Mouse (Mus musculus) gastrocnemius, postnatal 14 days (tissue): ENCODE measurements at regions not wholly inside any gene's neighbourhood (a gene's known extent, or its start where the extent isn't known, plus 50 kb on each side); places are given as distances from the start of the nearest gene placed in this dataset.

ENCODE experiments used
- DNase-seq: peaks from one replicate; pipeline ENCODE4 v3.0.0; 2021; ENCODE audit warnings: mixed read lengths
- intact Hi-C: fragments of 180-260 bp; cut with DNase I; formaldehyde crosslinking; loops from one replicate; pipeline ENCODE4 v1.15.1; 2025; ENCODE audit warnings: low total_unique reads

DNA sequence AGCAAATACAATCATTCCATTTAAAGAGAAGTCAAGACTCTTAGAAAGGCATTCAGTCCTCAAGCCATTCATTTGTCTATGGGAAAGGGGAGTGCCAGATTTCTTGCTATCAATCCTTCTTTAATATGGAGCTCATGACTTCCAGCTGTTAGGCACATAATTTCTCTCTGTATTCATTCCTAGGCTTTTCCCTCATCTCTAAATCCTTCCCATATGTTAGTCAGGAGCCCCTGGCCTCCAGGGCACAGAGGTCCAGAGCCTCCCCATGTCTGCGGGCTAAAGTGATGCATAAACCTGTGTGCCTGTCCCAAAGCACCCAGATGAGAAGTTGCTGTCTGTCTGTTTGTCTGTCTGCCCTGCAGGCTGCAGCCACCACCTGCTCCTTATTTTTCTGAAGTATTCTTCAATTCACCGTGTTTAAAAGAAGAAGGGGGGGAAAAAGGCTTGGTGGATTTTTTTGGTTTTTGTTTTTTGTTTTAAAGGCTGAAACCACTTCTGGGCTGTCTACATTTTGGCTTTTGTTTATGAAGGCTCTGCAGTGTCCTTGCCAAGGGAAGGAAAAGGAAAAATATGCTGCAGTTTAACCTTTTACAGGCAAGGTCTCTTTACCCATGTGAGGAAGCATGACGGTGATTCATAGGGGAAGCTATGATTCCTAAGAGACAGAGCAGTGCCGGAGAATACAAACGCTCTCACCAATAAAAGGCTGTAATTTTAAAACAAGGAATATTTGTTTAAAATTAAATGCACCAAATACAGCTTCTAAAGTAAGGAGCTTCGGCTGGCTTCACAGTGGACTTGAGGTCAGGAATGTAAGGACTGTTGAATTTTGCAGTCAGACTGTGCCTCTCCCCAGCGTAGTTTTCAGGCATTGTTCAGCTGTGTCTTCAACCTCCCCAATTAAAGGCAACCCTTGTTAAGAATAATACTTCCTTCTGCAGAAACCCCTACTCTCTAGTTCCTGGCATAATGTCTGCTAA, 379.0 kb downstream of the Atp23 start:
- no peak for DNase-seq
- intact Hi-C loops, result no loop called here

GRCm38 (mm10) chr10:126520973-126521372, 380.2 kb downstream of the Atp23 start:
- DNase-seq, result no peak
- intact Hi-C loops, result no loop called here

- intact Hi-C loops, result no loop called here
These were observed 388.0 kb downstream of the Atp23 start for GRCm38 (mm10) chr10:126513185-126513584.

DNA sequence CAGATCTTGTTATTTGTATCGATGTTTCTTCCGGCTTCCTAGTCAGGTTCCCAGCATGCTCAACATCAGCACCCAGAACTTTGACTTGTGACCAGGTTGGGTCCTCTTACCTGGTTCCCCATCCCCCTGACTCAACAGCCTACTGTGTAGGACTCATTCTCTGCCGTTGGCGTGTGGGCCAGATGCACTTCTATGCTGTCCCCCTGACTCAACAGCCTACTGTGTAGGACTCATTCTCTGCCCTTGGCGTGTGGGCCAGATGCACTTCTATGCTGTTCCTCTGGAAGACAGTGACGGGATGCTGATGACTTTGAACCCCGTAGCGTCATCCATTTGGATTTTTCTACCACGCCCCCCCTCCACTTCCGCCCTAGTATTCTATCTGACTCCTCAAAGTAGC, 389.6 kb downstream of the Atp23 start:
- intact Hi-C loops, result no loop called here
- peak; percentile 98 for DNase-seq

More at GRCm38 (mm10) chr10:126513185-126513584, 388.0 kb downstream of the Atp23 start:
- DNase-seq, result no peak

GRCm38 (mm10) chr10:126505988-126506387, 395.2 kb downstream of the Atp23 start:
- no peak for DNase-seq
- intact Hi-C loops, result no loop called here

DNA sequence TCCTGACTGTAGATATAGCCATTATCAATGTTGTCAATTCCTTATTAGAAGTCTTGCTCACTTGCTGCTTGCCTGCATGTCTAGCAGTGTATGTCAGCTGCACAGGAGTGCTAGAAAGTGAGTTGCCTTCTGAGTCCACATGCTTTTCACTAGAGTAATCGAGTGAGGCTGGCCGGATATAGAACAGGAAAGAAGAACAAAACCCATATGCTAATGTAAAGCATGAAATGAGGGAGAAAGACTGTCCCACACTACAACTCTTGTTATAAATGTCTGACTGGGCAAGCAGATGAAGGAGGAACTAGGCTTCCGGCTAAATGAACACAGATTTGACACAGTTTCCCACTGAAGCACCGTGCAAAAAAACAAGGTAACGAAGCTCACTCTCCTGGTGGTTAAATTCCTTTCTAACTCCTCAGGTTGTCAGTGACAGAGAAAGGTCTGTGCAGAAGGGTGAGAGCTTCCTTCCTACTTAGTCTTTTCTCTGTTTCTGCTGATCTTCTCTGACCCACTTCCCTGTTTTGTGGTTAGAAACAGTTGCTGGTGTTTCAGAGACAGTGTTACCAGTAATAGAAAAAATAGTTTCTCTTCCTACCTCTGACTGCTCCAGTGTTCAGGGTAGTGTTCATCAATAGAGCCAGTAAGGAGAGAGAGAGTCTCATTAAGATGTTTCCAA, 399.0 kb downstream of the Atp23 start:
- no peak for DNase-seq
- intact Hi-C loops, result no loop called here

DNA sequence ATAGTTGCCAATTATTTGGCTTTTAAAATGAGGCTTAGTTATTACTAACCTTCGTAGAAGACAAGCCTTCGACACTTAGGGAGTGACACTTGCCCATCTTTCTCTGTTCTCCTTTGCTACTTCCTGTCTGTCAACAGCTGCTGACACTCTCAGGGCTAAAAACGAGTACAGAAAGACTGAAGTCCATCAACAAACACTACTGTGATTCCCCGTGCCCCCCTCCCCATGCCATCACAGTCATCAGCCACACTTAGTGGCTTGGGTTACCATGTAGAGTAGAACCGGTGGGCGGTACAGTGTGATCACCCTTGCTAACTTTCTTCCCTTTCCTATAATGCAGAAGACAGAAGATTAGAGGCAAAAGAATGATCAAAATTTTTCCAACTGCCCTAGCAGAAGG, 402.4 kb downstream of the Atp23 start:
- intact Hi-C loops, result no loop called here
- DNase-seq, result no peak

- intact Hi-C loops, result no loop called here
These were observed 407.4 kb downstream of the Atp23 start for GRCm38 (mm10) chr10:126493734-126494133.

GRCm38 (mm10) chr10:126492211-126492610, 408.9 kb downstream of the Atp23 start:
- intact Hi-C loops, result no loop called here

More at GRCm38 (mm10) chr10:126493734-126494133, 407.4 kb downstream of the Atp23 start:
- DNase-seq, result no peak

GRCm38 (mm10) chr10:126485129-126485528, 416.0 kb downstream of the Atp23 start:
- intact Hi-C loops, result no loop called here
- no peak for DNase-seq

More at GRCm38 (mm10) chr10:126492211-126492610, 408.9 kb downstream of the Atp23 start:
- DNase-seq, result no peak

- intact Hi-C loops, result no loop called here
- DNase-seq, result no peak
These were observed 417.7 kb downstream of the Atp23 start for GRCm38 (mm10) chr10:126483479-126483878.

- DNase-seq, result no peak
- intact Hi-C loops, result no loop called here
These were observed 420.8 kb downstream of the Atp23 start for GRCm38 (mm10) chr10:126480382-126480781.

DNA sequence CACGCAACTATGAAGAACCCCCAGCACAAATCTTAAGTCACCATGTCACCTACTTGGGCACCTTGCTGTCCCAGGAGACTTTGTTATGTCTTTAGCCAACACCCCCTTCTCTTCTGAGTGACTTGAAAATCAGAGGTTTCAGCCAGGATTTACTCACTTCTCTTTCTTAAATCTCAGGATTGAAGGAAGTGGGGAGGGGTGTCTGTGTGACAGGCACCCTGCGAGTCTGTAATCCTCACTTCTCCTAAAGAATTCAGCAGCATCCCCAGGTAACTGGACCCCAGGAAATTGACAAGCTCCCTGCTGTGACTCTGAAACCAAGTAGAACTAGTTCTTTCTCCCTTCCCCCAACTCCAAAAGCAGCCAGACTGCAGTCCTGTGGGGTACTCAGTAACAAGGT, 421.4 kb downstream of the Atp23 start:
- intact Hi-C loops, result no loop called here

DNA sequence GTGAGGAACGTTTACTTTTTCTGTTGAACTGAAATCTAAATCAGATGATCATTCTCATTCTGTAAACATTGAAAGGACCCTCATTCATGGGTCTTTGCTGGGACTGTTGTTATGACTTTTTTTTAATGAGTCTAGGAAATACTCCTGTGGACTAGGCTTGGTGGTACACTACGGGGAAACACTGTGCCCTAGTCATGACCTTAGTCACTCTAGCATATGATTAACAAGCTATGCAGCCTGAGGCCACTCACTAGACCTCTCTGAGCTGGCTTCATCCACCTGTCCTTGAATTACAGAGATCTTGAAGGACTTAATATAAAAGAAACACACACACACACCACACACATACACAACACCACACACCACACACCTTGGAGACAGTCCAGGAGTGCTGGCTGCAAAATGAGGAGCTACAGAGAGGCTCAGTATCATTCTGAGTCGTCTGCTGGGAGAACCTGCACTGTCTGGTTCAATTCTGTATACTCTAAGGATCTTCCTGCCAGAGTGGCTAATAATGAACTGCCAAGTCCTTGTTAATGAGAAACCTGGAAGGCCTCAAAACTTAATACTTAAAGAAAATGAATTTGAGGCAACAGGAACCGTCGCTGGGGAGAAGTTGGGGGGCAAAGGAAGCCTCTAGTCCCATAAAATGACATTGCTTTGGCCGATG, 428.0 kb downstream of the Atp23 start:
- intact Hi-C loops, result no loop called here
- DNase-seq, result no peak

More for the DNA sequence above, 421.4 kb downstream of the Atp23 start:
- no peak for DNase-seq

DNA sequence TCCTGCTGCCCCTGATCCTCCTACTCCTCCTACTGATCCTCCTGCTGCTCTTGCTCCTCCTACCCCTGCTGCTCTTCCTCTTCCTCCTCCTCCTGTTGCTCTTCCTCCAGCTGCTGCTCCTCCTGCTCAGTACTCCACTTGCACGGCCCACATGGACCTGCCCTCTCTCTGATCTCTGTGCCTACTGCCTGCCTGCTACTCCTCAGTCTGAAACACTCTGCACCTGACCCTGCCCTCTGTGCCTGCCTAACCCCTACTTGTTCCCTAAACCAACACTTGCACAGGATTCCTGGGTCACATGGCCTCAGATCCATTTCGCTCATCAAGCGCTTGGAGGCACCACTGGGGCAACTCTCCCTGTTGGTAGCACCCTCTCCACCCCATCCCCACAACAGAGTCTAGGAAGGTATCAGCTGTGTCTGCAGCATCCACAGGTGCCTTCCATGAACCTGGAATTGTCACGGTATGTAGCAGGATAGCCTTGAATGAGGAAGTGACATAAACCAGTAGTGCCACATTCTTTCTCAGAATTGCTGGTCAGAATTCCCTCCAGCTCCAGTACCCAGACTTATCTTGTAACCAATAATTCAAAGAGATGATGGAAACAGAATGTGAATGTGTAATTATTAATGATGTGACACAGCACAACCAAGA, 430.2 kb downstream of the Atp23 start:
- intact Hi-C loops, result no loop called here
- DNase-seq, result no peak

DNA sequence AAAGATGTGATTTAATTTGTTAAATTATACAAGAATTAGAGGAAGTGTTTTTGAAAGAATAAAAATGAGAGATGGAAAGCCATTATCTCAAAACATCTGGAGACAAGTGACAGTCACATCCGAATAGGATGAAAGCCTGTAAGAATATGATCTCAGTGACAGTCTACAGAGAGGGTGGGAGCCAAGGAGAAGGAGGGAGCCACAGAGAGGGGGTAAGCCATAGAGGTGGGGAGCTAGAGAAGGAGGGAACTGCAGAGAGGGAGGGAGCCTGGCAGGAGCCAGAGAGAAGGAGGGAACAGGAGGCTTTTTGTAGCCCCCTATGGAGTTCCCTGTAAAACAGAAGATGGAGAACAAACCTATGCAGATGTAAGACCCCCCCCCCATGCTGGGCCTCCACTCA, 438.4 kb downstream of the Atp23 start:
- DNase-seq, result no peak

GRCm38 (mm10) chr10:126458523-126458922, 442.6 kb downstream of the Atp23 start:
- DNase-seq, result peak; percentile 53
- intact Hi-C loops, result no loop called here

More for the DNA sequence above, 438.4 kb downstream of the Atp23 start:
- intact Hi-C loops, result no loop called here

- intact Hi-C loops, result no loop called here
- no peak for DNase-seq
These were observed 448.2 kb downstream of the Atp23 start for GRCm38 (mm10) chr10:126452757-126453528.
